Mouse (Mus musculus) kidney, adult 2 months (tissue): Measurements from ENCODE around the gene Spast.

Experiments used
- CTCF ChIP-seq: fragments of 200-500 bp; conservative IDR thresholded peaks from 2 replicates; pipeline ENCODE4 v1.5.1; 2011; ENCODE audit warnings: low read depth, mild to moderate bottlenecking, control low read depth, low read length, moderate library complexity, mixed read lengths; ENCODE audit not compliant: insufficient read depth, insufficient read length
- POLR2A ChIP-seq: fragments of 200-500 bp; IDR thresholded peaks from one replicate; pipeline ENCODE4 v1.6.1; 2011; ENCODE audit warnings: low read depth, low read length, control low read depth

GRCm38 (mm10) chr17:74395383-74396065, 56.7 kb downstream of the Spast start, which contains the start of gene Slc30a6:
- peak; percentile 65 for TF ChIP-seq POLR2A
- TF ChIP-seq CTCF: no peak
